Mouse (Mus musculus) embryo, embryonic 11.5 days (tissue): ENCODE measurements at regions not wholly inside any gene's neighbourhood (a gene's known extent, or its start where the extent isn't known, plus 50 kb on each side); places are given as distances from the start of the nearest gene placed in this dataset.

ENCODE experiments used
- DNase-seq: peaks from one replicate; pipeline ENCODE4 v3.0.0-alpha.2; 2012; ENCODE audit warnings: low read depth, low spot score

GRCm38 (mm10) chr16:5673372-5673960, 211.7 kb upstream of the Rbfox1 start:
- DNase-seq = no peak

GRCm38 (mm10) chr16:5672871-5673270, 212.3 kb upstream of the Rbfox1 start:
- no peak for DNase-seq

GRCm38 (mm10) chr16:5668403-5668967, 216.7 kb upstream of the Rbfox1 start:
- no peak for DNase-seq

GRCm38 (mm10) chr16:5661918-5662317, 223.2 kb upstream of the Rbfox1 start:
- DNase-seq = no peak

- no peak for DNase-seq
Measured at GRCm38 (mm10) chr16:5651551-5651950, 233.6 kb upstream of the Rbfox1 start.

- DNase-seq = no peak
Measured at GRCm38 (mm10) chr16:5651002-5651401, 234.2 kb upstream of the Rbfox1 start.

- DNase-seq = no peak
Measured at GRCm38 (mm10) chr16:5639956-5640355, 245.2 kb upstream of the Rbfox1 start.

GRCm38 (mm10) chr16:5629996-5630395, 255.2 kb upstream of the Rbfox1 start:
- DNase-seq = no peak

- DNase-seq = no peak
Measured at GRCm38 (mm10) chr16:5627910-5628309, 257.2 kb upstream of the Rbfox1 start.

GRCm38 (mm10) chr16:5627117-5627909, 257.8 kb upstream of the Rbfox1 start:
- DNase-seq = no peak

GRCm38 (mm10) chr16:5625159-5625558, 260.0 kb upstream of the Rbfox1 start:
- DNase-seq = no peak

GRCm38 (mm10) chr16:5620566-5620965, 264.6 kb upstream of the Rbfox1 start:
- DNase-seq = no peak

GRCm38 (mm10) chr16:5616356-5616755, 268.8 kb upstream of the Rbfox1 start:
- DNase-seq = no peak

GRCm38 (mm10) chr16:5595359-5595758, 289.8 kb upstream of the Rbfox1 start:
- no peak for DNase-seq

GRCm38 (mm10) chr16:5578333-5578732, 306.8 kb upstream of the Rbfox1 start:
- DNase-seq = no peak

- no peak for DNase-seq
Measured at GRCm38 (mm10) chr16:5572780-5573179, 312.4 kb upstream of the Rbfox1 start.

GRCm38 (mm10) chr16:5570619-5571018, 314.5 kb upstream of the Rbfox1 start:
- no peak for DNase-seq

- DNase-seq = no peak
Measured at GRCm38 (mm10) chr16:5569101-5569500, 313.3 kb upstream of the Eef2kmt start.

GRCm38 (mm10) chr16:5549026-5549425, 293.2 kb upstream of the Eef2kmt start:
- no peak for DNase-seq

GRCm38 (mm10) chr16:5548602-5549001, 292.8 kb upstream of the Eef2kmt start:
- no peak for DNase-seq

- DNase-seq = no peak
Measured at GRCm38 (mm10) chr16:5546808-5547207, 291.0 kb upstream of the Eef2kmt start.

GRCm38 (mm10) chr16:5545801-5546200, 290.0 kb upstream of the Eef2kmt start:
- no peak for DNase-seq

GRCm38 (mm10) chr16:5544436-5544835, 288.7 kb upstream of the Eef2kmt start:
- no peak for DNase-seq
